Mouse (Mus musculus) regulatory T cell (primary cell): Measurements from ENCODE around the gene Fermt3.

Experiments used
- in situ Hi-C: fragments of 300-600 bp; cut with MboI, MseI; formaldehyde crosslinking; loops from one replicate; pipeline ENCODE4 v1.15.1; 2025; ENCODE audit warnings: high pct_unique_total_duplicates

Fermt3 gene

DNA sequence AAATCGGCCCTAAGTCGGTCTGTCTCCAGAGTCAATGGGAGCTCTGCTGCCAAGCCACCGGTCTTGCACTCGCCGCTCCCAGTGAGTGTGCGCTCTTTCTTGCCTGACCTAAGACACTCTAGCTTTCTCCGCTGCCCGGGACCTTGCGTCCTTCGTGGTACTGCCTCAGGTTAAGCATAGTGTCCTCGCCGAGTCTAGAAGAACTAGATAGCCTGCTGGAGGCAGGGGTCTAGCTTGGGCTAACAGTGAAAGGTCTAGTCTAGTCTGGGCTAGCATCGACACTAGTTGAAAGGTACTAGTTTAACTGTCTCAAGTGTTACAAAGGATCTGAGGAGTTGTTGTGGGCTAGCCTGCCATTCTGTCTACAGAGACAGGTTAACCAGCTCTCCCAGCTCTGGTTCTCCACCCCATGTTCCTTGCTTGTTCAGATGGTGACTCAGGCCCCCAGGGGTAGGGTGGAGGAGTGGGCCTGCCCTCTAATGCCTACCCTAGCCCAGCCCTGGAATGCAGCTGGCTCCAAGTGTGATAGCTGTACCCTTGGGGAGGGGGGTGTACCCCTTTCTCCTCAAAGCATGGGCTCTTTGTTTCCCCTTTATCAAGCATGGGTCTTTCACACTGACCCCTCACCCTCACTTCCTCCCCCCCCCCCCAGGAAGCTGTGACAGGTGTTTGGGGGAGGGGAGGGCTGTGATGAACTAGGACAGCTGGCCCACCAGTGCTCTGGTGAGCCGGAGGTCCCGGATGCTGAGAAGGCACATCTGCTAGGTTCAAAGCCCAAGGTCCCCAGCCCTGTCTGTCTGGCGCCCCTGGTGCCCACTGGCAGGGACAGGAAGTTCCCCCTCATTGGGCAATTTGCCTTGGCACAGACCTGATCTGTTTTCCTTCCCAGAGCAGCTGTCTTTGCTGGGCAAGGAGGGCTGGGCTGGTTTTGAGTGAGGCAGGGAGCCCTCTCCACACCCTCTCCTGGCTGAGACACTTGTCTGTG is 43.4 kb downstream of the Fermt3 start, which contains the start of gene Plcb3:
Gene Plcb3, minus strand, starts transcription at position 934 of the 985 bp plus-strand sequence.
- in situ Hi-C loops = loop anchor here (10.0 kb wide), 1 partner anchor 901 kb away; the partner anchor contains the start of gene Vps51

DNA sequence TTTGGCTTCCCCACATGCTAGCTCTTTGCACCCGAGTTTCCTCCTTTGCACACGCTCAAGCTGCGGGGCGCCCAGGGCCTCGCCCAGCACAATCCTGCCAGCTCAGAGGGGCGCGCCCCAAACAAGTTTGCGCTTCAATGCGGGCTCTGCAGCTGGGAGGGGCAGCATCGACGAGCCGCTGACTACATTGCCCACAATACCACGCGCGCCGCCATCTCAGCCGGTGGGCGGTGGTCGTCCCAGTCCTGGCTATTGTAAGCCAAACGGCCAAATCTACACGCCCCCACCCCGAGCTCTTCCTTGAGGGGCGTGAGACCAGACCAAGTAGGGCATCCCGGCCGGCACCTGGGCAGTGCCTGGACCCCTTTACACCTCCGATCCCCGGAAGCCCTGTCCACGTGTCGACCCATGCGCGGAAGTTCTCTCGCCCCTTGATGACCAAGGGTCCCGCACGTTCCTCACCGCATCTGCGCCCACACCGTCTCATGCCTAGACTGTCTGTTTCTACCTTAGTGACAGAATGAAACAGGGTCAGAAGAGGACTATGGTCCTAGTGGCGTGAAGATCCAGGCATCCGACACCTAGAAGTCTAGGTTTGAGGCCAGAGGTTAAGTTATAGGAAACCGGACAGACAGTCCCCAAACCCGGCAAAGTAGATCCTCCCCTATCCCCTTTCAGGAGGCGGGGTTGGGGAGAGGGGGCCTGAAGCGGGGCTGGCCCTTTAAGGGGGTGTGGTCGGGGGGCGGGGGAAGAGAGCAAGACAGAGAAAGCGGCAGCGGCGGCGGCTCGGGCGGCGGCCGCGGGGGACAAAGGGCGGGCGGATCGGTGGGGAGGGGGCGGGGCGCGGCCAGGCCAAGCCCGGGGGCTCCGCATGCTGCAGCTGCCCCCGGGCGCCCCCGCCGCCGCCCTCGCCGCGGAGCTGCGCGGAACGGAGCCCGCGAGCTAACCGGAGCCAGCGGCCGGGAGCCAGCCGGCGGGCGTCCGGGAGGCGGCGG is 44.8 kb downstream of the Fermt3 start, which contains the start of gene Ppp1r14b:
Gene Ppp1r14b, plus strand, starts transcription at position 758 of the 995 bp plus-strand sequence.
- in situ Hi-C loops = loop anchor here (10.0 kb wide), 1 partner anchor 900 kb away; the partner anchor contains the start of gene Vps51

DNA sequence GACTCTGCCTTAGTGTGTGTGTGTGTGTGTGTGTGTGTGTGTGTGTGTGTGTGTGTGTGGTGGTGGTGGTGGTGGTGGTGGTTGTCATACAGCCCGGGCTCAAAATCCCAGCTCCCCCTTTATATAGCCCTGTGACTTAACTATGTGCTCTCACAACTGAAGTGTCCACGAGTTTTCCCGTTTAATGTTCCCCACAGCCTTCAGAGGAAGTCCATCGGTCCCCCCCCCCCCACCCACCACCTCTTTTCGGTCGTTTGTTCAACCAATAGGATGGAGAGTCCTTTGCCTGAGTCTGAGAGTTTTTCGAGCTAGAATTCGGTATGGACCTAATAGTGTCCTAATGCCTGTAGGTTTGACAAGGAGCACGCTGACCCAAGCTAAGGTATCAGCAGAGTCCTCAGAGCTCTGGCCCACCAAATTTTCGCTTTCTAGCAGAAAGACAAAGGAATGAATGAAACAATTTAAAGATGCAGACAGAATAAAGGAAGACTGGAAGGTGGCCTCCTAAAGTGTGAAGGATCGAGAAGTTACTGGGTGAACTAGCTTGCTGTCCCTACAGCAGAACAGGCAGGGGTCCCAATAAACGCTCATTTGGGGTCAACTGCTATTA is 45.6 kb downstream of the Fermt3 start:
- in situ Hi-C loops = loop anchor here (10.0 kb wide), 1 partner anchor 899 kb away; the partner anchor contains the start of gene Vps51

DNA sequence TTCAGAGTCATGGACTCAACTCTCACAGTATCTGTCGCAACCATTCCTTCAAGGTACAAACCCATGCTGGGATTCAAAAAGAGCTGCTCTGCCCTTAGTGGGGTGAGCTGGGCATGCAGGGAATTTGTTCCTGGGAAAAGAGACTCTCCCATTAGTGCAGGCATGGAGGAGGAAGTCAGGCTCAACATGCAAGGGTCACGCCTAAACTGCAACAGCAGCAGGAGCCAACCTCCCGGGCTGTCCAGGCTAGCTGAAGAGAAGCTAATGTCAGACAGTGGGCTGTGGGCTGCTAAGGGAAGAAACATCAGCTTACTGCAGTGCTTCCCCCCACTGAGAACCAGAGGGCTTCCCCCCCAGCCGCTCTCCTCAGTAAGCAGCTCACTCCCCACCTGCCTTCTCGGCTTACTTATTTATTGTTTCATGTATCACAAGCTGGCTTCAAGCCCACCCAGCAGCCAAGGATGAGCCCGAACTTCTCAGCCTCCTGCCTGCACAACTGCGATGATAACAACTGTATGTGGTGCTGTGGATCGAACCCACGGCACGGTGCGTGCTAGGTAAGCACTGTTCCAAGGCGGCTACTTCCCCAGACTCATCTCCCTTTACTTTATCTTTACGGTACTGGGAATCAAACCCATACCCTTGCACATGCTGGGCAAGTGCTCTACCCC is 46.9 kb downstream of the Fermt3 start:
- in situ Hi-C loops = loop anchor here (10.0 kb wide), 1 partner anchor 898 kb away; the partner anchor contains the start of gene Vps51

DNA sequence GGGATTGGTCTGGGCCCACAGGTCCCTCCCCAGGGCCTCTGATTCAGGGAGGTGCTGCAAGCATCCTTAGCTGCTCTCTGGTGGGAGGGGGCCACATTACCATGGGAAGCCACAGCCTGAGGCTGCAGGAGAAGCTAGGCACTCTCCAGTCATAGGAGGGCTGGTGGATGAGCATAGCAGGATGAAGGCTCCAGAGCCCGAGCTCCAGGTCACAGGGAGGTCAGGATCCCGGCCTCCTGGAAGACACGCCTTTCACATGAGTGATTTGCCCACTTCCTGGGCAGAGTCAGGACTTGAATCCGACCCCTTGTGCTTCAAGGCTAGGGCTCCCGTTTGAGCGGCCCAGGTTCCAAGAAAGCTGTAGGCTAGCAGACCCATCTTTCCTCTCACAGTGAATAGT is 47.6 kb downstream of the Fermt3 start:
- in situ Hi-C loops = loop anchor here (10.0 kb wide), 1 partner anchor 897 kb away; the partner anchor contains the start of gene Vps51

DNA sequence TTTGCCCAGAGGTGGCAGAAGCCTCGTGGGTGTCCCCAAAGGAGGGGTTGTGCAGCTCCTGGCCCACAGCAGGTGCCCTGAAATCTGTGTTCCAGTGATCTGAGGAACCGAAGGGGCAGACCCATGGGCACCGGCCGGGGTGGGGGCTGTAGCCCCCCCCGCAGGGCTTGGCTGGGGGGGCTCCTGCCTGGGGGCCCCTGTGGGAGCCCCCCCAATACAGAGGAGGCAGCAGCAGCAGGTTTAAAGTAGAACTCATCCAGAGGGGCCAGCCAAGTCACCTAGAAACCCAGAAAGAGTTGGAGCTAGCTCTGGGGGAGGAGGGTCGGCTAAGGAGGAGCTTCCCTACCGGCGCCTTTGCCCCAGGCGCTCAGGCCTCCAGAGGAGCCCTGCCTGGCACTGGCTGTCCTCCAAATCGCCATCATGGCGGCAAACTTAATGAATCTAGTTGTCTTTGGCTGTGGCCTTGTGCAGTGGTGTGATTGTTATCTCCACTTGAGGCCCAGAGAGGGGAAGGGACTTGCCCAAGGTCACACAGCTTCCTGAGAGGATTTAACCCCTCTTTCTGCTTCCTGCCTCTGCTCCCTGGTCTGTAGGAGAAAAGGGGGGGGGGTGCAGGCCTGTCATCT is 48.7 kb downstream of the Fermt3 start:
- in situ Hi-C loops = loop anchor here (10.0 kb wide), 1 partner anchor 896 kb away; the partner anchor contains the start of gene Vps51

DNA sequence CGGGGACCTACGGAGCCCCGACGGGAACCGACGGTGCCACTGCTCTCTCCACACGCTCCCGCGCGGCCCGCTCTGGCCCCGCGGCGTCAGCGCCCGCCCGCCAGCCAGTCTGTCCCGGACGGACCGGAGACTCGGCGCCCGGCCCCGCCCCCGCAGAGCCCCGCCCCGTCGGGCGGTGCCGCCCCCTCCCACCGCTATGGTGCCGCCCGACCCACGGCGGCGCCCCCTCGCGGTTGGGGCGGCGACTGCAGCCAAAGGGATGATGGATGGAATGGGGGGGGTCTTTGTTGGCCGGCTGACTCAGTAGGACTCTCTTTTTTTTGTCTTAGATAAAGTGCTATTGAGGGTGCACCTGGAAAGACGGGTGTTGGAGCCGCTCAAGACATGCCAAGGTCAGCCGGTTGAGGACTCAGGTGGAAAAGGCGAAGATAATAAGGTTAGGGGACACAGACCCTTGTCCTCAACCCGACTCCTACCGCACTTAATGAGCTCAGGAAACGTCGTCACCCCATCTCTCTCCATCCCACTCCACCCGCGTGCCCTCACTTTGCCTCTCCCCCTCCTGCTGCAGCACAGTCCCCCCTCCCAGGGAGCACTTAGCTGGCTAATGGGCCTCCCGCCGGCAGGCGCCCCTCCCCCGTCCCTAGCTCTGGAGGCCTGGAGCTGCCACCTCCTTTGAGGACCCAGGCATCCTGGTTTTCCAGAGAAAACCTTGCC is 49.4 kb downstream of the Fermt3 start:
- in situ Hi-C loops = loop anchor here (10.0 kb wide), 1 partner anchor 895 kb away; the partner anchor contains the start of gene Vps51

DNA sequence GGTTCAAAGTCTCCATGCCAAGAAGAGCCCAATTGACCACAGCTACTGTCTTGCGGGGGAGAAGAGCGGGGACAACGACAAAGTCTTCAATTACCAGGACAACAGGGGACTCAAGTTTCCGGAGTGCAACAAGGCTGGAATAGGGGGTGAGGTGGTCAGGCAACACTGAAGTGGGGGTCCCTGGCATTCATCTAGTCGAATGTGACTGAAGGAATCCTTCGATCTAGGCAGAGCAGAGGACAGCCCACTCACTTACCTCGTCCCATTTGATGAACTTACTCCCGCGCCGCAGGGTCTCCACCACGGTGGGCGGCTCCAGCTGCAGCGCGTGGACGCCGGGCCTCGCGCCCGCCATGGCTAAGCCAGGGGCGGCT is 50.0 kb downstream of the Fermt3 start:
- in situ Hi-C loops = no loop called here

DNA sequence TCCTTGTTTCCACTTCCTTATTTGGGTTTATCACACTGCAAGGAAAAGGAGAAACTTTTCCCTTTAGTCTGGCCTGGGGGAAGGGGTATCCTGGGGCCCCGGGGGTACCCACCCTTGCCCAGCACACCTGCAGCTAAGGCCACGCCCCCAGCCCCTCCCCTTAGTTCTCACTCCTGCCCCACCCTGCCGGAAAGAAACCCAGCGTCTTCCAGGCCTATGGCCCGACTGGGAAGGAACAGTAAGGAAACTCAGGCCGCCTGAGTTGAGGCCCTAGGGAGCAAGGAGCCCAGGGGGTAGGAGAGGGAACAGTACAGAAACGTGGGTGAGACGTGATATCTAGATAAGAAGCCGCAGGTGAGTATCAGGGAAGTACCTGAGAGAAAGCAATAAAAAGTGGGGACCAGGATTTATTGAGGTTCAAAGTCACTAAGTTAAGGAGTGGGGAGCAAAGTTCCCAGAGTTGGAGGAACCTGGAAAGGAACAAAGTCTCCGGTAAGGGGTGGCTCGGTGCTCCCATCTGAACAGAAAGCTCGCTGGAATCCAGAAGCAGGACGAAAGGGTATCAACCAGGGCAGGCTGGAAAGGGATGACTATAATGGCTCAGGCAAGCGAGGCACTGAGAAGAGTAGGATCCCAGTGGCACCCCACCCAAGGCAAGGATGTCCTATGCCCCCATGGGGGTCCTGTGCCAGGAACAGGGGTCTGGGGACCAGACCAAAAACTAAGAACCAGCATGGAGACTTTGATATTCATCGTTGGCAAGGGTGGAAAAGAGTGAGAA is 50.6 kb downstream of the Fermt3 start:
- in situ Hi-C loops = no loop called here

DNA sequence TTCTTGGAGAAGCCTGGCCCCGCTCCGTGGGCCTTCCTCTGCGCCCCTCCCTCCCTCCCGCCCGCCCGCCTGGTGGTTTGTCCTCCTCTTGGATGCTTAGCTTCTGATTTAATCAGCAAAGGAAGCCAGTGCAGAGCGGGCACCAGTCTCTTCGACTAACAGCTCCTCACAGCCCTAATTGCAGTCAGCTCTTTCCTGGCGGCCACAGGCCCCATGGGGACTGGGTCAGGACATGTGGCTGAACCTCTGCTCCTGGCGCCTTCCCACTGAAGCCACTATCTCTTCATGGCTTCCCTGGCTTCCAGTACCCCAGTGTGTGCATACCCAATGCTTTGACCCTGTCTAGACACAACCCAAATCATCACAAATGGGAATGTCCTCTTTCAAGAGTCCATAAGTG is 62.8 kb downstream of the Fermt3 start:
- in situ Hi-C loops = loop anchor here (10.0 kb wide), 1 partner anchor 1312 kb away; no protein-coding TSS in a partner anchor

DNA sequence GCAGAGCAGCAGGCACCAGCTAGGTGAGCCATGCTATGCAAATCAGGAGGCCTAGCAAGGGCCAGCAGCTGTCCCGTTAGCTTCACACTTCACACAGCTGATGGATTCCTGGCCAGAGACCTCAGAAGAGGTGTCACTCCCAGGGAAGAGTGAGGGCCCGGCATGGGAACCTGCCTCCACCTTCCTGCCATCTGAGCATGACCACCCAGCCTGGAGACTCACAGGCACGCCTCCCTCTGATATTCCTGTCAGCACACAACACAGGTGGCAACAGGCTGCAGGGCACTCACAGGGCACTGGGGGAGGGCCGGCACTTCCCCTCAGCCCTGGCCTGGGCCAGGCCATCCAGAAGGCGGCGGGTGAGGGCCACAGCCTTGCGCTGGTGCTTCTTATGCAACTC is 63.8 kb downstream of the Fermt3 start:
- in situ Hi-C loops = loop anchor here (10.0 kb wide), 1 partner anchor 1311 kb away; no protein-coding TSS in a partner anchor

DNA sequence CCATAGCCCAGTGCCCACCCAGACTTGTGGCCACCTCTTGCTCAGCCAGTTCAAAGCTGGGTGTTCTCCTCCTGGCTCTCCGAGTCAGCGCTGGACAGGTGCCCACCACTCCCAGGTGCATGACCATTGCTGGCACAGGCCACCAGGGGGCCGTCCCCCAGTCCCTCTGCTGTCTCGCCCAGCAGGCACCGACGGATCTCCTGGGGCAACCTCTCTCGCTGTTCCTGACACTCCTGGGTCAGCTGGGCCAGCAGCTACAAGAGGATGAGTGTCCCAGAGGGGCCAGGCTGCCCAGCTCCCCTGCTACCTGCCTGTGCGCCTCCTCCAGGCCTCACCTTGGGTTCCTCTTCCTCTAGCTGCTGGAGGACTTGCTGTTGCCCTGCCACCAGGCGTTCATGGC is 65.2 kb downstream of the Fermt3 start:
- in situ Hi-C loops = loop anchor here (10.0 kb wide), 1 partner anchor 1309 kb away; no protein-coding TSS in a partner anchor

DNA sequence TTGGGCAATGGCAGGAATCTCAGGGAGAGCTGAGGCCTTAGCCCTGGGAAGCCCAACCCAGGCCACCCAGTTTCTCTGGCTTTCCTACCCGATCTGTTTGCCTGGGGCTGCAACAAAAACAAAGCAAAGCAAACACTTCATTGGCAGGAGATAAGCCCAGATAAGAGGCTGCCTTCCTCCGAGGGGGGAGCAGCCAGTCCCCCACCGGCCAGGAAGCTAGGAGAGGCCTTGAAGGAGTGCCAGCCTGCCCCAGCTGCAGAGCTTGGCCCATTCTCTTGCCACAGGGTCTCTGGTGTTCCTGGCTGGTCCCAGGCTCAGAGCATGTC is 66.6 kb downstream of the Fermt3 start:
- in situ Hi-C loops = loop anchor here (10.0 kb wide), 1 partner anchor 1308 kb away; no protein-coding TSS in a partner anchor

DNA sequence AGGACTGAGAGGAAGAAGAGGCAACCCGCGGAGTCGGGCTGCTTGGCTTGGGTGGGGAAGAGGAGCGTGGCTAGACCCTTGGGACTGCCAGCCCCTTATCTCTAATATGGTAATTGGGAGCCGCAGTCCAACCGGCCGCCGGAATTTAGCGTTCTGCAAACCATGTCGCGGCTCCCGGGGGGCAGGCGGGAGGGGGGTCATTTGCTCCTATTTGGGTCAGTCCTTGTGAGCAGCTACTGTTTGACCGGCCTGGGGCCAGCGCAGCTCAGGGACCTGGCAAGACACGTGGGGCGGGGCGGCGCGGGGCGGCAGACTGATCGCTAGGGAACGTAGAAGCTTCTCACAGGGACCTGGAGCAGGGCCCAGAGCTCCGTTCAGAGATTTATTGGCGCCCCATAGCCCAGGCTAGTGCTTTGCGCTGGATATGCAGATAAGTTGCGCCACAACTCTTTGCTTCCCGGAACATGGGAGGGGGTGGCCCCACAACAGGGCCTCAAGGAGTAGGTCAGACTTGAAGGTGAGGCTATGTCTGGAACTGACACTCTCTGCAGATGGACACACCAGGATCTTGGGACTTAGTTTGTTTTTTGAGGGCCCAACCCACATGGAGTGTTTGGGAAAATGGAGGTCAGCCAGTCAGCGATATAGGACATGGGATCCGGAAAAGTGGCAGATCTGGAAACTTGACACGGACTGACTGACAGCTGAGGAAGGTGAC is 67.1 kb downstream of the Fermt3 start:
- in situ Hi-C loops = loop anchor here (10.0 kb wide), 1 partner anchor 1307 kb away; no protein-coding TSS in a partner anchor

DNA sequence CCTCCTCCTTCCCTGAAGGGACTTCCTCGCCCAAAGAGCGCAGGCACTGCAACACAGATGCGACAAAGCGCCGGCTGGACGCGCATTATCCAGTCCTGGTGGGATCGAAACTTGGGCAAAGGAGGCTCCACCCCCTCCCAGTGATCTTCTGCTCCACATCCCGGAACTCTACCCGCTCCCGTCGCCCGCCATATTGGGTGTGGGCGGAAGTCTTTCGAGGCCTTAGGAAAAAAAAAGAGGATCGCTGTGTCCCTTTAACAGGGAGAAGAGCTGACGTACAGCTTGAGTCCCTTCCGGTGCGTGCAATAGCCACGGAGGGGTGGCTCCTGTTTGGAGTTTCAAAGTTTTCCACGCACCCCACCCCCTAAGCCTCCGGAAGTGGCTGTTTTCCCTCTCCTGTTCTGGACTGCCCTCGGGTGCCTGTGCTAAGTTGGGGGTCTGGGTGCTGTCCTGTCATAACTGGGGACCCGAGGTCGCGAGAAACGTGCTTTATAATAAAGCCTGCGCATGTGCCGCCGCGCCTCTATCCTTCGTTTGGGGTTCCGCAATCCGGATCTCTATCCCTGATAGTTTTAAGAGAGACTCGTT is 67.8 kb downstream of the Fermt3 start:
- in situ Hi-C loops = loop anchor here (10.0 kb wide), 1 partner anchor 1307 kb away; no protein-coding TSS in a partner anchor

DNA sequence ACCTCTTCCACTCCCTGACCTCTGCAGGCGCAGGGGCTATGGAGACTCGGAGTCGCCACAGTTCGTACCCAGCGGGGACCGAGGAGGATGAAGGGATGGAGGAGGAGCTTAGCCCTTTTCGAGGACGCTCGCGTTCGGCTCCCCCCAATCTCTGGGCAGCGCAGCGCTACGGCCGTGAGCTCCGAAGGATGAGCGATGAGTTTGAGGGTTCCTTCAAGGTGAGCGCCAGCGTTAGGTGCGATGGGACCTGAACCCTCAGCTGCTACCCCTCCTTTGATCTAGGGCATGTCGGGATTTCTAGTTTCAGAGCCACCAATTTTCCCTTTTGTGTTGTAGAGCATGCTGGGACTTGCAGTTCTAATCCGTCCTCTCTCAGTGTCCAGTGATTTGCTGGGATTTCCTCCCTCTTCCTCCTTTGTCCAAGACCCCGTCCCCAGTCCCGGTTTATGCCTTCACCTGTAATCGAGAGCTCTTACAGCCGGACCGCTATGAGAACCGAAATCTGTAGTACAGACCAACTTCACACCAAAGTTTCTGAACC is 68.6 kb downstream of the Fermt3 start:
- in situ Hi-C loops = loop anchor here (10.0 kb wide), 1 partner anchor 1306 kb away; no protein-coding TSS in a partner anchor

DNA sequence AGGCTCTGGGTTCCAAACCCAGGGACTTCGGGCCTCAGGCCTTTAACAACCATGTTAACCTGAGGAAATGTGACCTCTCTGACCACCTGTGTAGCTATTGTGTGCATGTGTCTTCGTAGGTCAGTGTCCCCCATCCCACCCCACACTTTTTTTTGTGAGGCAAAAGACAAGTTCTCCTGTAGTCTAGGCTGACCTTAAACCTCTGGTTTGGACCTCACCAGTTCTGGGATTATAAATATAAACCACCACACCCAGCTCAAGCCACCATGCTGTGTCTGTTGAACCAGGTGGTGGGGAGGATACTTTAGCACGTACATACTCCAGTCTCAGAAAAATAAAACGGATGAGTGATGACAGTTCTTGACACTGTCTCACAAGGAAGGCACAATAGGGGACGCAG is 69.3 kb downstream of the Fermt3 start:
- in situ Hi-C loops = loop anchor here (10.0 kb wide), 1 partner anchor 1305 kb away; no protein-coding TSS in a partner anchor
